Mouse (Mus musculus): ENCODE measurements at regions not wholly inside any gene's neighbourhood (a gene's known extent, or its start where the extent isn't known, plus 50 kb on each side); places are given as distances from the start of the nearest gene placed in this dataset.

DNA sequence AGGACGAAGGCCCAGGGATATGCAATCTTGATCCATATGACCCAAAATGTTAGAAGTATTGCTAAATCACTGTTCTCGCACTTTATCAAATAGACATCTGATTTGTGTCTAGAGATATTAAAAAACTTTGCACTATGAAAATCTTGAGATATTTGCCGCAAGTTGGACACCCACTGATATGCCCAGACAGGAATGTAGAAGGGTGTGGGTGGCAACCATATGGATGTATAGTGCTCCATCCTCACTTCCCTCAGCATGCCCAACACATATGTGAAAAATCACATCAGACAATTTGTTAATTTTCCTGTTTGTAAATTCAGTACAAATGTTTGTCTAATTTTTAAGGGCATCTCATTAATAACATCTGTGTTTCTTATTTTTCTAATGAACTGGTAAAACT lies 874.1 kb upstream of the Sel1l start:
- Histone ChIP-seq H3K27ac (ENCODE audit: insufficient read depth, low read length) (no peak overlapping the region), H3K4me3 (ENCODE audit: insufficient read depth, low read length) (no peak overlapping the region), H3K4me1 (ENCODE audit: control insufficient read depth, insufficient read depth, low read length) (no peaks in the 10 kb centered on the region)
- no peak for TF ChIP-seq CTCF (IDR thresholded peaks at IDR 0.05; ENCODE audit: borderline replicate concordance, insufficient read depth, low read length)
- no peak for TF ChIP-seq POLR2A (IDR thresholded peaks at IDR 0.05; ENCODE audit: low read depth, low read length)

DNA sequence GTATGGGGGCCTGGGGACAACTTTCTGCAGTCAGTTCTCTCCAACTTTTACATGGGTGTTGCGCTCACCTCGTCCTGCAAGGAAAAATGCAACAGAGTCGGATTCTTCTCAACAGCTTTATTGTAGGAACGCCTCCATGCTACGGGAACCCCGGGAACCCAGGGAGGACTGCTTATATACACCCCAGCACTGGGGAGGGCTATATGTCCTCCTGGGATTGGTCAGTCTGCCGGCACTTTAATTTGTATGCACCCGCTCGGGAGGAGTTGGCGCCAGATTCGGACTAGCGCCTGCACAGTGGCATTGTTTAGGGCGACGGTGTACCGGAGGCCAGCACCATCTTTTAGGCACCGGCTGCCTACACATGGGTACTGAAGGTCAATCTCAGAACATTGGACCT lies 864.5 kb upstream of the Sel1l start:
- Histone ChIP-seq H3K4me1 (ENCODE audit: control insufficient read depth, insufficient read depth, low read length) (no peaks in the 10 kb centered on the region), H3K27ac (ENCODE audit: insufficient read depth, low read length) (no peak overlapping the region), H3K4me3 (ENCODE audit: insufficient read depth, low read length) (no peak overlapping the region)
- TF ChIP-seq POLR2A (IDR thresholded peaks at IDR 0.05; ENCODE audit: low read depth, low read length), result no peak
- TF ChIP-seq CTCF (IDR thresholded peaks at IDR 0.05; ENCODE audit: borderline replicate concordance, insufficient read depth, low read length), result no peak

DNA sequence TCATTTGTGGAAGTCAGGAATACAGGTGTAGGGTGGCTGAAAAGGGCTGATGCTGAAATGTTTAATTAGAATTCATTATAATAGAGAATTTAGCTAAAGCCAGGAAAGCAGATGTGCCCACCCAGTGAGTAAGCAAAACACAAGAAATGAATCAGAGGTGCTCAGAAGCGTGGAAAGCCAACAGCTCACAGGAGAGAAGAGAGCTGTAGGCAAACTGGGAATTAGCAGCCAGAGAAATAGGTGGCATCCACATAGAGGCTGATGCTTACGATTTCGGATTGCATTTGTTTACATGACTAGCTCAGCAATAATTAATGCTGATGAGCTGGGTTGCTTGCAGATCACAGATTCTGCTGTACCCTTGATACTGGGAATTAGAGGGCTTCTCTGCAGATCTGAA lies 859.5 kb upstream of the Sel1l start:
- Histone ChIP-seq H3K4me3 (ENCODE audit: insufficient read depth, low read length) (no peak overlapping the region), H3K27ac (ENCODE audit: insufficient read depth, low read length) (no peak overlapping the region), H3K4me1 (ENCODE audit: control insufficient read depth, insufficient read depth, low read length) (no peaks in the 10 kb centered on the region)
- no peak for TF ChIP-seq CTCF (IDR thresholded peaks at IDR 0.05; ENCODE audit: borderline replicate concordance, insufficient read depth, low read length)
- no peak for TF ChIP-seq POLR2A (IDR thresholded peaks at IDR 0.05; ENCODE audit: low read depth, low read length)

DNA sequence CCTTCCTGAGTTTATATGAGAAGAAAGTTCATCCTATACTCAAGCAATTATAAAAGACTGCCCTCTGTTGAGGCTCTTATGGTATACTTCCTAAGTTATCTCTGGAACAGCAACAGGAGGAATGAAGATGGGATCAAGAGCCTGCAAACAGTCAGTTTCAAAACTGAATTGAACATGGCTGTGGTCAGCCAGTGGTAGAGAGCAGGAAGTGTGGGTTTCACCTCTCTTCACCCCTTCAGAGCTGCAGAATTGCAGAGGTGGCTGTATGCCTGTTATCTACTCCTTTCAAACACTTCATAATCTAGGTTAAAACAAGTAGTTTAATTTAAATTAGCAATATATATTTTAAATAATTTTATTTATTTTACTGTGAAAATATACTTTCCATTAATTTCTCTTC lies 854.8 kb upstream of the Sel1l start:
- no peak overlapping the region for H3K4me3 ChIP-seq (ENCODE audit: insufficient read depth, low read length)
- no peaks in the 10 kb centered on the region for H3K4me1 ChIP-seq (ENCODE audit: control insufficient read depth, insufficient read depth, low read length)
- no peak overlapping the region for H3K27ac ChIP-seq (ENCODE audit: insufficient read depth, low read length)
- no peak for TF ChIP-seq POLR2A (IDR thresholded peaks at IDR 0.05; ENCODE audit: low read depth, low read length)
- no peak for TF ChIP-seq CTCF (IDR thresholded peaks at IDR 0.05; ENCODE audit: borderline replicate concordance, insufficient read depth, low read length)

DNA sequence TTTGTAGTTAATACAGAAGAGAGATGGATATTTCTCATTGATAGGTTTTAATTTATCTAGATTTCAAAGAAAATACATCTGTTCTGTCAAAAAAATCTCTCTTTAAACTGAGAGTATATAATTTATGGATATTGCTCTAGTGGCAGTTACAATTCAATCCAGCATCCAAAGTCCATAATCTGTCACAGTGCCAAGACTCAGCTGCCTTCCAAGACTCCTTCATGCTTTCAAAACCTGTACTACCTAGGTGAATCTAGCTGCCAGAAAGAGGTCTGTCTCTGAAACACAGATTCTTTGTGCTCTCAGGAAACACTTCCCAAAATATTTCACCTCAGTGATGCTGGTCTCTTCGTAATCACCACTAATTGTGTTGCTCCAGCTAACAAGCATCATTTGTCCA lies 844.0 kb upstream of the Sel1l start:
- no peak overlapping the region for H3K4me3 ChIP-seq (ENCODE audit: insufficient read depth, low read length)
- H3K27ac ChIP-seq (ENCODE audit: insufficient read depth, low read length), result no peak overlapping the region
- H3K4me1 ChIP-seq (ENCODE audit: control insufficient read depth, insufficient read depth, low read length), result no peaks in the 10 kb centered on the region
- TF ChIP-seq POLR2A (IDR thresholded peaks at IDR 0.05; ENCODE audit: low read depth, low read length) (no peak), CTCF (IDR thresholded peaks at IDR 0.05; ENCODE audit: borderline replicate concordance, insufficient read depth, low read length) (no peak)

DNA sequence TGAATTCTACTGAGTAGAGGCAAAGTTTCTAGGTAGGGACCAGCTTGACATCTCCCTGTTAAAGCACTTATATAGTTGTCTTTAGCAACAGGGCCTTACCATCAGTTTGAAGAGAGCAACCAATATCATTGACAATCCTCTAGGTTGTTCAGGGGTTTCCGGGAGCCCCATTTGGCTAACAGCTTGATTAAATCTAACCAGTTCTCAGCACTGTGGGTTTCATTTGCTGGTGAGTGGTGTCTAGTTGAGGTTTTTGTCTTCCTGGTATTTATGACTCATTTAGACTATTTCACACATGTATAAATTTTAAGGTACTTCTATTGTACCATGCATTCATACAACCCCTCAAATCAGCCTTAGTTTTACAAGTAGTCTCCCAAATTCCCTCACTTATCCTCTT lies 823.4 kb upstream of the Sel1l start:
- Histone ChIP-seq H3K4me1 (ENCODE audit: control insufficient read depth, insufficient read depth, low read length) (no peaks in the 10 kb centered on the region), H3K27ac (ENCODE audit: insufficient read depth, low read length) (no peak overlapping the region), H3K4me3 (ENCODE audit: insufficient read depth, low read length) (no peak overlapping the region)
- TF ChIP-seq POLR2A (IDR thresholded peaks at IDR 0.05; ENCODE audit: low read depth, low read length), result no peak
- TF ChIP-seq CTCF (IDR thresholded peaks at IDR 0.05; ENCODE audit: borderline replicate concordance, insufficient read depth, low read length), result no peak

DNA sequence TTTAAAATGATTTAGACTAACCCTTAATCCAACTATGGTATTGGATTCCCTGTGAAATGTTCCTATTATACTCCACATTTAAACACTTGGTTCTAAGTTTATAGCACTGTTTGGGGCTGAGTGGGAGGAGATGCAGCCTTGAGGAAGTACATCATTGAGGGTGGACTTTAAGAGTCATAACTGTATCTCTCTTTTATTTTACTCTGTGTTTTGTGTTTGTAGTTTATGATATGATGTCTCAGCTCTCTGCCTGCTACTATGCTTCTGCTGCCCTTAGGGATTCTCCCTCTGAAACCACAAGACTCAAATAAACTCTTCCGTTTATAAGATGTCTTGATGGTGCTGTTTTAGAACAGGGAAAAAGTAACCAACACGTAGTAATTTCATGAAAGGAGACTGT lies 797.7 kb upstream of the Sel1l start:
- H3K4me3 ChIP-seq (ENCODE audit: insufficient read depth, low read length), result no peak overlapping the region
- H3K4me1 ChIP-seq (ENCODE audit: control insufficient read depth, insufficient read depth, low read length), result no peaks in the 10 kb centered on the region
- no peak for TF ChIP-seq CTCF (IDR thresholded peaks at IDR 0.05; ENCODE audit: borderline replicate concordance, insufficient read depth, low read length)
- no peak for TF ChIP-seq POLR2A (IDR thresholded peaks at IDR 0.05; ENCODE audit: low read depth, low read length)
- H3K27ac ChIP-seq (ENCODE audit: insufficient read depth, low read length), result no peak overlapping the region

DNA sequence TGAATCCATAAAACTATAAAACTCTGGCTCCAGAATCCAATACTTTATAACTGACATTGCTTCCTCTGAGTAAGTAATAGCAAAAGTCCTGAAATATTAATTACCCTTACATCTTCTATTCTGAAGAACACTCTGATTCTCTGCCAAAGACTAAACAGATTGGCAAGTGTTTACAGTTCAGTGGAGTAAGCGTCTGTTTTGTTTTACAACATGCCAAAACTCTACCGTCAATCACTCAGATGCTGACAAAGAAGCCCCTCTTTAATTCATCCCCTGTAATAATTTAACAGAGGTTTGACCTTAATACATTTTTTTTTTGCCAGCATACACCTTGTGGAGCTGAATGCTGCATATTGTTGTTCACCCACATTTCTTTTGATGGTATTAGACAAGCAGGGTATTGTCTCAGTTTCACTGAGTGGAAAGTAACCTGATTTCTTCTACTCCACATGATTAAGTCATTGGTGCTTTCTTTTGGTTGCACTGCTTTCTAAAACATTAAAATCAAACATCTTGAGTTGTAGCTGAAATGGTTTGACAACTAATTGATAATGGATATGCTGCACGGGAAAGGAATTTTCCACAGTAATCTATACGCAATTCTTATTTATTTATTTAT lies 796.2 kb upstream of the Sel1l start:
- TF ChIP-seq POLR2A (IDR thresholded peaks at IDR 0.05; ENCODE audit: low read depth, low read length) (no peak), CTCF (IDR thresholded peaks at IDR 0.05; ENCODE audit: borderline replicate concordance, insufficient read depth, low read length) (no peak)
- Histone ChIP-seq H3K4me1 (ENCODE audit: control insufficient read depth, insufficient read depth, low read length) (no peaks in the 10 kb centered on the region), H3K4me3 (ENCODE audit: insufficient read depth, low read length) (no peak overlapping the region), H3K27ac (ENCODE audit: insufficient read depth, low read length) (no peak overlapping the region)

DNA sequence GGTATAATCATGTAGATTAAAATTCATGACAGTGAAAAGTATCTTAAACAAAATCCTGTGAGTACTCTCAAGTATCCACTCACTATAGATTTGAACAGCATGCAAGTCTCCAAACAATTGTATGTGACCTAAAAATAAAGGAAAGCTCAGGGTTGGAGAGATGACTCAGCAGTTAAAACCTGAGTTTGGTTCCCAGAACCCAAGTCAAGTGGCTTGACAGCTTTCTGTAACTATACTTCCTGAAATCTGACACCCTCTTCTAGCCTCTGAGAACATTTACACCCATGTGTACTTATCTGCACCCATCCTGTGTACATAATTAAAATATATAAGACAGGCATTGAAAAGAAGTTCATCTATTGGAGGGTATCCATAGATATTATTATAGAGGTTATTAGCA lies 770.2 kb upstream of the Sel1l start:
- no peaks in the 10 kb centered on the region for H3K4me1 ChIP-seq (ENCODE audit: control insufficient read depth, insufficient read depth, low read length)
- TF ChIP-seq POLR2A (IDR thresholded peaks at IDR 0.05; ENCODE audit: low read depth, low read length), result no peak
- no peak for TF ChIP-seq CTCF (IDR thresholded peaks at IDR 0.05; ENCODE audit: borderline replicate concordance, insufficient read depth, low read length)
- H3K4me3 ChIP-seq (ENCODE audit: insufficient read depth, low read length), result no peak overlapping the region
- H3K27ac ChIP-seq (ENCODE audit: insufficient read depth, low read length), result no peak overlapping the region

DNA sequence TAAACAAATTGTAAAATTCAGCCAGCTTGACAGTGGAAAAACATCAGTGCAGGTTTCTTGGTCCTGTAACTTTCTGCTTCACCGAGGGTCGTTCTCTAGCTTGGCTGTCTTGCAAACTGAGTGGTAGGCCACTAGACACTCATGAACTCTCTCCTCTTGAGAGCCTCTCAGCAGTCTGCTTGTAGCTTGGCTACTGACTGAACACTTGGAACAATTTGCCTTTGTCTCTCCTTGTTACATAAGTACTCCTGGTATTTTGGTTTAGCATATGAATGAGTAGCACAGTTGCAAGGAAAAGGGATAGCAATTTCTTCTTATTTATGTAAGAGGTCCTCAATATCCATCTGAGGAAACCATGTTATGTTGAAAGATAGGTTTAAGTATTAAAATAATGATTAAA lies 769.6 kb upstream of the Sel1l start:
- Histone ChIP-seq H3K27ac (ENCODE audit: insufficient read depth, low read length) (no peak overlapping the region), H3K4me3 (ENCODE audit: insufficient read depth, low read length) (no peak overlapping the region), H3K4me1 (ENCODE audit: control insufficient read depth, insufficient read depth, low read length) (no peaks in the 10 kb centered on the region)
- TF ChIP-seq POLR2A (IDR thresholded peaks at IDR 0.05; ENCODE audit: low read depth, low read length) (no peak), CTCF (IDR thresholded peaks at IDR 0.05; ENCODE audit: borderline replicate concordance, insufficient read depth, low read length) (no peak)

DNA sequence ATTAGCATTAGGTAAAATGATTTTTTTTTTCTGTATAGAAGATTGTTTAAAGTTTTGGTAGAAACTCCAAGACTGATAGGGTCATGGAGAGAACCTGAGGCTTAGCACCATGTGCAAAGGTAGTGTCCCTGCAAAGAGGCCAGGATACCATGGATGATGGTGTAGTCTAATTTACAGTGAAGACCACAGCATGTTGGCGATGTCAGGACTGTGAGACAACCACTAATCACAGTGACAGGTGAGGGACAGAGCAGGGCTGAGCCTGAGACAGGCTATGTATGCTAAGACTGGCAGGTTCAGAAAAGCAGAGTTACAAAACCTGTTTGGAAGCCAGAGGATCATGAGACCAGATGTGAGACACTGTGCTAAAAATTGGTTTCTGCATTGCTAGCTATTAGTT lies 752.7 kb upstream of the Sel1l start:
- H3K4me3 ChIP-seq (ENCODE audit: insufficient read depth, low read length), result no peak overlapping the region
- H3K4me1 ChIP-seq (ENCODE audit: control insufficient read depth, insufficient read depth, low read length), result no peaks in the 10 kb centered on the region
- no peak overlapping the region for H3K27ac ChIP-seq (ENCODE audit: insufficient read depth, low read length)
- TF ChIP-seq POLR2A (IDR thresholded peaks at IDR 0.05; ENCODE audit: low read depth, low read length), result no peak
- no peak for TF ChIP-seq CTCF (IDR thresholded peaks at IDR 0.05; ENCODE audit: borderline replicate concordance, insufficient read depth, low read length)

All from embryonic fibroblast, embryonic 13.5 days (primary cell).